ENCODE assay signal across 14 mouse cellular contexts in genomic region chr4:133712755-133713154, GRCm38 (mm10).
"Had no signal": no experiment of that assay in that cellular context is flagged by ENCODE, and none has a peak within 500 bp of the region (broad histone marks: within the 10 kb centered on the region; RNA-seq: fewer than 3 reads in every experiment).

No protein-coding gene starts in this region.

- H3K9ac ChIP-seq: kidney, embryonic 15.5 days; limb, embryonic 12.5 days; liver, embryonic 14.5 days; midbrain, embryonic 13.5 days; neural tube, embryonic 15.5 days had no signal

- H3K27me3 ChIP-seq: kidney, embryonic 15.5 days; limb, embryonic 12.5 days; midbrain, embryonic 13.5 days; neural tube, embryonic 15.5 days had no signal

- DNase-seq: kidney, adult 2 months; kidney, postnatal 14 days; layer of hippocampus, adult 9-11 months; layer of hippocampus, postnatal 36 days; lung, adult 18-20 months; lung, postnatal 36 days; thymus, adult 18-20 months; thymus, postnatal 36 days had no signal

- ATAC-seq: intestine, embryonic 16.5 days; midbrain, embryonic 13.5 days had no signal

- H3K4me3 ChIP-seq: kidney, embryonic 15.5 days; limb, embryonic 12.5 days; midbrain, embryonic 13.5 days; neural tube, embryonic 15.5 days had no signal

- H3K9me3 ChIP-seq: kidney, embryonic 15.5 days; limb, embryonic 12.5 days; midbrain, embryonic 13.5 days; neural tube, embryonic 15.5 days had no signal

- H3K27ac ChIP-seq: limb, embryonic 12.5 days; liver, embryonic 14.5 days; midbrain, embryonic 13.5 days; neural tube, embryonic 15.5 days had no signal

- H3K4me2 ChIP-seq: kidney, embryonic 15.5 days; limb, embryonic 12.5 days; midbrain, embryonic 13.5 days; neural tube, embryonic 15.5 days had no signal
